Mouse (Mus musculus) stomach, postnatal 0 days (tissue): ENCODE measurements at regions not wholly inside any gene's neighbourhood (a gene's known extent, or its start where the extent isn't known, plus 50 kb on each side); places are given as distances from the start of the nearest gene placed in this dataset.

Source experiments
- CTCF ChIP-seq: IDR thresholded peaks from 2 replicates; pipeline ENCODE4 v1.5.1; 2016; ENCODE audit warnings: antibody characterized with exemption, low read depth, mild to moderate bottlenecking, moderate library complexity
- EP300 ChIP-seq: optimal IDR thresholded peaks from 2 replicates; pipeline ENCODE3; 2016; ENCODE audit warnings: antibody characterized with exemption

- no peak for TF ChIP-seq CTCF
- TF ChIP-seq EP300, result no peak
Measured at GRCm38 (mm10) chr2:115398550-115398949, 183.0 kb upstream of the BC052040 start.
